Mouse (Mus musculus): ENCODE measurements around the gene Hdgf. TPM values are rescaled to one million over a fixed set of nuclear protein-coding genes. Genes with fewer than 3 reads are reported as not detected.
"Not testable (repeated sequence)": the region's sequence is repeated elsewhere in the genome, so short reads cannot be mapped to it uniquely, and the experiment has no call there.

Hdgf gene
- 549 TPM in 1 of 2 replicates, not detected in the other for polyA plus RNA-seq (2012; ENCODE audit: insufficient read depth, insufficient read length, low replicate concordance, missing spikeins)

- Histone ChIP-seq H3K4me3 (ENCODE audit: insufficient read depth, low read depth, low read length) (peak within 1 kb of the TSS; percentile 99), H3K4me1 (ENCODE audit: control insufficient read depth, insufficient read depth, low read length) (peaks cover 20% of the 10 kb centered on the region), H3K27ac (ENCODE audit: insufficient read depth, low read depth, low read length) (peak within 1 kb of the TSS; percentile 89)
- under 1% methylated on average over 57 of the region's 57 CpGs for WGBS
- TF ChIP-seq CTCF (IDR thresholded peaks at IDR 0.05; ENCODE audit: insufficient read depth, low read depth, low read length) (no peak), POLR2A (IDR thresholded peaks at IDR 0.05; ENCODE audit: insufficient read depth, low read depth, low read length) (peak; percentile 32; the same call in 1 of the 2 replicates)
These were observed at the start of gene Hdgf for GRCm38 (mm10) chr3:87905880-87906485. Gene Hdgf, plus strand, starts transcription at chr3:87906321.

DNA sequence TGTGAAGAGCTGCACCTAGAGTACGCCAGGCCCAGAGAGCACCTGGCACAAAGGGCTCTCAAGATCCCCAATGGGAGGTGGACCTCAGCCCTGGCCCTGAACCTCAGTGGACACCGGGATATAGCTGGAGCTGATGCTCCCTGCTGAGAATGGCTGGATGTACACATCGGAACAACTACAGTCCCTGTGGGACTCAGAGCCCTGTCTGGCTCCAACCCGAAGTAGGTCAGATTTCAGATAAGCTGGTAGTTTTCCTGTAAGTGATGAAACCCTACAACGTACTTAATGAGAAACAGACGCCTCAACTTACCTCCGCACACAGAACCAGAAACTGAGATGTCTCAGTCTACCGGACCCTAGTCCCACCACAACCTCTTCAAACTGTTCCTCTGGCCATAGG is 48.5 kb upstream of the Hdgf start:
- TF ChIP-seq POLR2A (IDR thresholded peaks at IDR 0.05; ENCODE audit: insufficient read depth, low read depth, low read length): no peak
- TF ChIP-seq CTCF (IDR thresholded peaks at IDR 0.05; ENCODE audit: insufficient read depth, low read depth, low read length): no peak
- Histone ChIP-seq H3K4me3 (ENCODE audit: insufficient read depth, low read depth, low read length) (no peak overlapping the region), H3K27ac (ENCODE audit: insufficient read depth, low read depth, low read length) (no peak overlapping the region), H3K4me1 (ENCODE audit: control insufficient read depth, insufficient read depth, low read length) (no peaks in the 10 kb centered on the region)
- 92% methylated on average over 8 of the region's 8 CpGs for WGBS

DNA sequence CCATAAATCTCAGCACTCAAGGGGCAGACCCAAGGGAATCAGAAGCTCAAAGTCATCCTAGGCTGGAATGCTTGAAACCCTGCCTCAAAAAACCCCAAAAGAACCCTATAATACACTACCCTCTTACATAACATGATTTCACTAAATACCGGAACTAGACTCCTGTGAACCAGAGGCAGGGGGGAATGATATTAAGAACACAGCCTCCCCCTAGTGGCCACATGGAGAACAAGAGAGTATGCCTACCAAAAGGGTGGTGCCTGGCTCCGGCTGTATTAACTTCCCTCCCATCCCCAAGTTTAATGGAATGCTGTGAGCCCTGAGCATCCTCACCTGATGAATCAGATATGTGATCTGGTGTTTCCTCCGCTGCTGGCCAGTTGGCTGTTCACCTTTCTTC is 46.3 kb upstream of the Hdgf start:
- no peaks in the 10 kb centered on the region for H3K4me1 ChIP-seq (ENCODE audit: control insufficient read depth, insufficient read depth, low read length)
- no peak for TF ChIP-seq POLR2A (IDR thresholded peaks at IDR 0.05; ENCODE audit: insufficient read depth, low read depth, low read length)
- TF ChIP-seq CTCF (IDR thresholded peaks at IDR 0.05; ENCODE audit: insufficient read depth, low read depth, low read length): no peak
- 16% methylated on average over 3 of the region's 3 CpGs for WGBS
- no peak overlapping the region for H3K4me3 ChIP-seq (ENCODE audit: insufficient read depth, low read depth, low read length)
- H3K27ac ChIP-seq (ENCODE audit: insufficient read depth, low read depth, low read length): no peak overlapping the region

GRCm38 (mm10) chr3:87864111-87864510 is 42.0 kb upstream of the Hdgf start:
- 90% methylated on average over 4 of the region's 4 CpGs for WGBS
- H3K27ac ChIP-seq (ENCODE audit: insufficient read depth, low read depth, low read length); H3K4me1 ChIP-seq (ENCODE audit: control insufficient read depth, insufficient read depth, low read length); H3K4me3 ChIP-seq (ENCODE audit: insufficient read depth, low read depth, low read length): not testable (repeated sequence)

GRCm38 (mm10) chr3:87877730-87878129 is 28.4 kb upstream of the Hdgf start:
- Histone ChIP-seq H3K4me1 (ENCODE audit: control insufficient read depth, insufficient read depth, low read length) (no peaks in the 10 kb centered on the region), H3K27ac (ENCODE audit: insufficient read depth, low read depth, low read length) (no peak overlapping the region), H3K4me3 (ENCODE audit: insufficient read depth, low read depth, low read length) (no peak overlapping the region)
- TF ChIP-seq CTCF (IDR thresholded peaks at IDR 0.05; ENCODE audit: insufficient read depth, low read depth, low read length): no peak
- no peak for TF ChIP-seq POLR2A (IDR thresholded peaks at IDR 0.05; ENCODE audit: insufficient read depth, low read depth, low read length)
- 87% methylated on average over 4 of the region's 4 CpGs for WGBS

DNA sequence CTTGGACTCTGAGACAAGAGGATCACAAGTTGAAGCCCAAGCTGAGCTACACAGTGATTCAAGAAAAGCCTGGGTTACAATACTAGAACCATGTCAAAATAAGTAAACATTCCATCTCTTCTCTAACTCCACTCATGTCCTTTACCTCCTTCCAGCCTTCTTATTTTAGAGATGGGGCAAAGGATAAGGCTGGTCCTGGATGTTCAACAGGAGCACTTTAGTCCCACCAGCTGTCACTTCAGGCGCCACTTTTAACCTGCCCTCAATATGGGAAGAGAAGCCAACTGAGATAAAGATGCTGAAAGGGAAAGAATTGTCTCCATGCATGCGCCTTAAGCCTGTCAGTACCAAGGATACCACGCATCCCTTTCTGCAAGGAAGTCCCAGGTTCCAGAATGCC is 21.8 kb upstream of the Hdgf start:
- 1% methylated on average over 3 of the region's 3 CpGs for WGBS
- Histone ChIP-seq H3K4me3 (ENCODE audit: insufficient read depth, low read depth, low read length) (peak overlapping the region; percentile 88), H3K27ac (ENCODE audit: insufficient read depth, low read depth, low read length) (no peak overlapping the region), H3K4me1 (ENCODE audit: control insufficient read depth, insufficient read depth, low read length) (no peaks in the 10 kb centered on the region; the same call in 1 of the 2 replicates)
- TF ChIP-seq POLR2A (IDR thresholded peaks at IDR 0.05; ENCODE audit: insufficient read depth, low read depth, low read length): no peak
- TF ChIP-seq CTCF (IDR thresholded peaks at IDR 0.05; ENCODE audit: insufficient read depth, low read depth, low read length): no peak

- no peak for TF ChIP-seq POLR2A (IDR thresholded peaks at IDR 0.05; ENCODE audit: insufficient read depth, low read depth, low read length)
- TF ChIP-seq CTCF (IDR thresholded peaks at IDR 0.05; ENCODE audit: insufficient read depth, low read depth, low read length): no peak
- Histone ChIP-seq H3K27ac (ENCODE audit: insufficient read depth, low read depth, low read length) (peak overlapping the region; percentile 70; the same call in 1 of the 2 replicates), H3K4me1 (ENCODE audit: control insufficient read depth, insufficient read depth, low read length) (no peaks in the 10 kb centered on the region; the same call in 1 of the 2 replicates), H3K4me3 (ENCODE audit: insufficient read depth, low read depth, low read length) (peak overlapping the region; percentile 88)
- WGBS: 1% methylated on average over 28 of the region's 28 CpGs
These were observed 21.3 kb upstream of the Hdgf start for GRCm38 (mm10) chr3:87884708-87885251.

DNA sequence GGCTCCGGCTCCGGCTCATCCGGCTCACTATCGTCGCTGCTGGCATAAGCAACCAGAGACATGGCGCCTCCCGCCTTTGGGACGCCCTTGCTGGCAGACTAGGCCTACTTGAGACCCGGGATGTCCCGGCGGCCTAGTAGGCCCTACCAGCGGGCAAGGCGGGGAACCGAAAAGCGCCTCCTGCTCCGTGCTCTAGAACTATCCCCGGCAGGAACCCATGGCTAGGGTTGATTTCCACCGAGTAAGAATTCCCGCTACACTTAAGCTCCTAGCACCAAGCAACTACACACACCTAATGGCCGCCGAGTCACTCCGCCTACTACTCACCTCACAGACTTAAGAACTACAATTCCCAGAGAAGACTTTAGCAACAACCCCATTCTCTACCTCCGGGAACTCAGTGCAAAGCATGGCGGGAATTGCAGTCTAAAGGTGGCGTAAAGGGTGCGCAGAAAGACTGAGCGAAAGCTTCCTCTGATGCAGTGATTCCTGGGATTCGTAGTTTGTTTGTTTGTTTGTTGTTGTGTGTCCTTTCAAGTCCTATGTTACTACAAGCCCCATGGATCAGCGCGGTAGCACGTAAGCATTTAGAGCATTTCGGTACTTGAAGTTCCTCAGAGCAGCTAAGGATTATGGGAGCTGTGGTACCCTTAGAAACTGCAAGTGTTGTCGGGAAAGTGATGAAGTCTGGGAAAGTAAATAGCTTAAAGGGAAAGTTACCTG is 20.7 kb upstream of the Hdgf start, which contains the start of gene Prcc:
Prcc (minus strand) TSS at position 328 of the 723 bp plus-strand sequence.
- H3K4me3 ChIP-seq (ENCODE audit: insufficient read depth, low read depth, low read length): peak within 1 kb of the TSS; percentile 88
- H3K4me1 ChIP-seq (ENCODE audit: control insufficient read depth, insufficient read depth, low read length): no peaks in the 10 kb centered on the region; the same call in 1 of the 2 replicates
- WGBS: under 1% methylated on average over 33 of the region's 33 CpGs
- TF ChIP-seq CTCF (IDR thresholded peaks at IDR 0.05; ENCODE audit: insufficient read depth, low read depth, low read length) (no peak), POLR2A (IDR thresholded peaks at IDR 0.05; ENCODE audit: insufficient read depth, low read depth, low read length) (0 out of 2 replicates have a peak, but pooled peaks have one; percentile 24)
- H3K27ac ChIP-seq (ENCODE audit: insufficient read depth, low read depth, low read length): peak within 1 kb of the TSS; percentile 70

- no peaks in the 10 kb centered on the region; the same call in 1 of the 2 replicates for H3K4me1 ChIP-seq (ENCODE audit: control insufficient read depth, insufficient read depth, low read length)
- peak overlapping the region; percentile 49 for H3K4me3 ChIP-seq (ENCODE audit: insufficient read depth, low read depth, low read length)
- TF ChIP-seq CTCF (IDR thresholded peaks at IDR 0.05; ENCODE audit: insufficient read depth, low read depth, low read length) (no peak), POLR2A (IDR thresholded peaks at IDR 0.05; ENCODE audit: insufficient read depth, low read depth, low read length) (no peak)
- WGBS: 9% methylated on average over 10 of the region's 10 CpGs
- H3K27ac ChIP-seq (ENCODE audit: insufficient read depth, low read depth, low read length): peak overlapping the region; percentile 25; the same call in 1 of the 2 replicates
These were observed 20.1 kb upstream of the Hdgf start for GRCm38 (mm10) chr3:87886004-87886365.

Data from olfactory bulb, adult 2 months (tissue).